Mouse (Mus musculus): Measurements from ENCODE around the gene Zfp580. TPM values are rescaled to one million over a fixed set of nuclear protein-coding genes. Genes with fewer than 3 reads are reported as not detected.

Gene Zfp580
- polyA plus RNA-seq, 1 experiment from 2014 or later: 41.2 TPM

DNA sequence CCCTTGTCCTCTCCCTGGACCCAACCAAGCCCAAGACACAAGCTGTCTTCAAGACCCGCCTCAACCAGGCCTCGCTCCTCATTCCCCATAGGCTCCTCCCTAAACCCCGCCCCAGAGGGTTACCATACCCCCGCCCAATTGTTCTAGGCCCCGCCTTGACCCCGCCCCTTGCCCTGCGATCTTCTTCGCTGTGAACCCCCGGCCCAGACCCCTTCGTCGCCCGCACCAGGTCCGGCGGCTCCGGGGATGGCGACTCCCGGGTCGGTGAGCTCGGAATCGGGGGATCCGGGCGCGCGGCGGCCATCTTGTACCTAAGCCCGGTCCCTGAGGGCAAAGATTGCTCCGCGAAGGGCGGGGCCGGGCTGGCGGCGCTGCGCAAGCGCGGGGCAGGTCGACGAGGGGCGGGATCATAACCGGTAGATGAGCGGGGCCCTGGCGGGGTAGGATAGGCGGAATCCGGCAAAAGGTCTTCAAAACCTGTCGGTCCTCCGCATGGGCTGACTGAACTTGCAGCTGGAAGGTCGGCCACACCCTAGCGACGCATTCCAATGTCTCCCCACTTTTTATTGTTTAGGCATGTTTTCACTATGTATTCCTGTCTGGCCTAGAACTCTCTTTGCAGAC lies 13.1 kb upstream of the Zfp580 start, which contains the start of gene Zfp784:
Zfp784 (minus strand) TSS at position 338 of the 624 bp plus-strand sequence.
- WGBS: under 1% methylated on average over 48 of the region's 48 CpGs
- Histone ChIP-seq H3K36me3 (peaks cover 49% of the 10 kb centered on the region), H3K9me3 (replicated peaks) (peaks cover 7% of the 10 kb centered on the region; the same call in 1 of the 2 replicates), H3K27me3 (ENCODE audit: low read depth, poor library complexity, severe bottlenecking) (no peaks in the 10 kb centered on the region), H3K4me1 (peaks cover 21% of the 10 kb centered on the region), H3K4me3 (peak within 1 kb of the TSS; percentile 64), H3K27ac (replicated peaks) (peak within 1 kb of the TSS; percentile 94)
- peak; percentile 93 for DNase-seq (ENCODE audit: low spot score)

DNA sequence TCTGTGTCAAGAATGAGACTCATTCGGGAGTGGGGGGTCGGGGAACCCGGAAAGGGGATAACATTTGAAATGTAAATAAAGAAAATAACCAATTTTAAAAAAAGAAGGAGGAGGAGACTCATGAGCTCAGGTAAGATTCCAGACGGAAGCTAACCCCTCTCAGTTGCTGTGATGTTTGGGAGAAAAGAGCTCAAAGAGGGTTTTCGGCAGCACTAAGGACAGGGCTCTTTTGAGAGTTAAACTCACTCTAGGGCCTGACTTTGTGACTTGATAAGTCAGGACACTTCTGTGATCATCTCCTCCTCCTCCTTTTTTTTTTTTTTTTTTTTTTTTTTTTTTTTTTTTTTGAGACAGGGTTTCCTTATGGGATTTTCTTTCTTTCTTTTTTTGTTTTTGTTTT lies 12.4 kb upstream of the Zfp580 start:
- Histone ChIP-seq H3K27ac (replicated peaks) (peak overlapping the region; percentile 94), H3K36me3 (peaks cover 42% of the 10 kb centered on the region), H3K4me1 (peaks cover 21% of the 10 kb centered on the region), H3K9me3 (replicated peaks) (peaks cover 7% of the 10 kb centered on the region; the same call in 1 of the 2 replicates), H3K27me3 (ENCODE audit: low read depth, poor library complexity, severe bottlenecking) (no peaks in the 10 kb centered on the region), H3K4me3 (peak overlapping the region; percentile 64)
- DNase-seq (ENCODE audit: low spot score): no peak
- WGBS: 46% methylated on average over 5 of the region's 5 CpGs

DNA sequence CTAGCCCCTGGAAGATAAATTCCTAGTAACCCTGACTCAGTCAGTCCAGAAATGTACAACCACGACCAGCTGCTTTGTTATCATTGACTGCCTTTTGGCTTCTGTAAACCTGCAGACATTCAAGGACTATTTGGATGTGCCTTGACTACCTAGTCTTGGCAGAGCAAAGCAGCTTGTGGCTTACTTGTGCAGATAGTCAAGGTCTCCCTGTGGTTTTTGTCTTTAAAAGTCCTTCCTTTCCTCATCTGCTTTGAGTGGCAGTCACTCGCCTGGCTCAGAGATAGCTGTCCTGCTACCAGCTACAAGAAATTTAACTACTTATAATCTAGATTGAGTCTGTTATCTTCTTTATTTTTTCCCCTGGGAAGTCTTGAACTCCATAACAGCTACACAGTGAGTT lies 6.4 kb upstream of the Zfp580 start:
- H3K4me1 ChIP-seq: no peaks in the 10 kb centered on the region
- WGBS: 75% methylated on average over 2 of the region's 2 CpGs
- no peaks in the 10 kb centered on the region for H3K9me3 ChIP-seq (replicated peaks)
- peaks cover 16% of the 10 kb centered on the region for H3K36me3 ChIP-seq
- DNase-seq (ENCODE audit: low spot score): no peak
- no peak overlapping the region for H3K4me3 ChIP-seq
- no peak overlapping the region for H3K27ac ChIP-seq (replicated peaks)
- H3K27me3 ChIP-seq (ENCODE audit: low read depth, poor library complexity, severe bottlenecking): 0 out of 2 replicates have a peak, but pooled peaks cover 3% of the 10 kb centered on the region

DNA sequence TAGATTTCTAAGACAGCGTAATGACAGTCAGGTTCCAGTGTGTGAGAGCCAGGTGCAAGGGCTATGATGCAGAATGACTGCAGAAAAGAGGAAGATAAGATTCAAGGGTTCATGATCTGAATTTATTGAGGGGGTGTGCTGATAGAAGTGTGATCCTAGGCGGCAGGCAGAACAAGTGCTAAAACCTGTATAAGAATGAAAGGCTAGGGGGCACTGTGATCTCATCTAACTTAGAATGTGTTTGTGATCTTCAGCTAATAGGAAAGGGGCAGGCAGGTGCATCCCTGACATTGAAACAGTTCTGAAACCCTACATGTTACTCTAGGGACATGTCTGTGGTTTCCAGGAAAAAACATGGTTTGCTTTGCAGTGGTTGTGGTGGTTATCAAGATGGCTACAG lies 5.2 kb upstream of the Zfp580 start:
- H3K27me3 ChIP-seq (ENCODE audit: low read depth, poor library complexity, severe bottlenecking): peaks cover 9% of the 10 kb centered on the region
- H3K9me3 ChIP-seq (replicated peaks): no peaks in the 10 kb centered on the region
- no peak for DNase-seq (ENCODE audit: low spot score)
- 77% methylated on average over 2 of the region's 2 CpGs for whole genome bisulfite sequencing
- H3K4me1 ChIP-seq: peaks cover 9% of the 10 kb centered on the region
- peaks cover 6% of the 10 kb centered on the region for H3K36me3 ChIP-seq
- H3K27ac ChIP-seq (replicated peaks): no peak overlapping the region
- H3K4me3 ChIP-seq: no peak overlapping the region

DNA sequence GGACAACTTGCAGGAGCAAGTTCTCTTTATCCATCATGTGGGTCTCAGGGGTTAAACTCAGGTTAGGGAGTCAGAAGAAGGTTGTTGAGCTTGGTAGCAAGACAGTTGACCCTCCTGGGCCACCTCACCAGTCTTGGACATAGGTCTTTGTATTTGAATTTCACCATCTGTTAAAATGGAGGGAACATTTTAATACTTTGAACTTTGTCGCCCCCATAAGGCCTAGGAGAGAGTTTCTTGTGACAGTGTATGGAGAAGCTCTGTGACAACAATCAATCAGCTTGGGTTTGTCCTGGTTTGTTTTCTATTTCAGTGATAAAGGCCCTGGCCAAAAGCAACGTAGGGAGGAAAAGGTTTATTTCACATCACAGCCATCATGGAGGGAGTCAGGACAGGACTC lies 4.0 kb upstream of the Zfp580 start:
- 36% methylated on average over 2 of the region's 2 CpGs for WGBS

DNA sequence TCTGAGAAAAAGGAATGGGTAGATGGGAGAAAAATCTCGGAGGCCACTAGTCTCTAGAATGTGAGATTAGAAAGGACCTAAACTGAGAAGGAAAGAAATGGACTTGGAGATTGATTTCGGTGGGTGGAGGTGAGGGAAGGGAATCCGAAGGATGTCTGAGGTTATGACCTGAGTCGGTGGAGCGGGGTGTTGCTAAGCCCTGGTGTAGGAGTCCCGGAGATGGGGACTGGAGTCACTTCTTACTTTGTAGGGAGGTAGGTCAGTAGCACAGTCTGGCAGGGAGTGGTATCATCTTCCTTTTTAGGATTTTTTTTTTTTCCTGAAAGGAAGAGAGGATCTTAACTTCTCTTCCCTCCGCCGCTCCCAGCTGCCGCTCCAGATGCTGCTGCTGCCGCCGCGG lies 1.1 kb downstream of the Zfp580 start:
- Histone ChIP-seq H3K27ac (replicated peaks) (0 out of 2 replicates have a peak overlapping the region, but pooled peaks have one; percentile 23), H3K4me1 (peaks cover 52% of the 10 kb centered on the region), H3K9me3 (replicated peaks) (no peaks in the 10 kb centered on the region), H3K4me3 (peak overlapping the region; percentile 88), H3K36me3 (no peaks in the 10 kb centered on the region), H3K27me3 (ENCODE audit: low read depth, poor library complexity, severe bottlenecking) (peaks cover 68% of the 10 kb centered on the region)
- WGBS: 3% methylated on average over 12 of the region's 12 CpGs
- DNase-seq (ENCODE audit: low spot score): no peak

More for the DNA sequence above, 4.0 kb upstream of the Zfp580 start:
- Histone ChIP-seq H3K27ac (replicated peaks) (no peak overlapping the region), H3K36me3 (no peaks in the 10 kb centered on the region), H3K4me1 (peaks cover 18% of the 10 kb centered on the region), H3K27me3 (ENCODE audit: low read depth, poor library complexity, severe bottlenecking) (peaks cover 17% of the 10 kb centered on the region), H3K9me3 (replicated peaks) (no peaks in the 10 kb centered on the region), H3K4me3 (no peak overlapping the region)
- DNase-seq (ENCODE audit: low spot score): no peak

DNA sequence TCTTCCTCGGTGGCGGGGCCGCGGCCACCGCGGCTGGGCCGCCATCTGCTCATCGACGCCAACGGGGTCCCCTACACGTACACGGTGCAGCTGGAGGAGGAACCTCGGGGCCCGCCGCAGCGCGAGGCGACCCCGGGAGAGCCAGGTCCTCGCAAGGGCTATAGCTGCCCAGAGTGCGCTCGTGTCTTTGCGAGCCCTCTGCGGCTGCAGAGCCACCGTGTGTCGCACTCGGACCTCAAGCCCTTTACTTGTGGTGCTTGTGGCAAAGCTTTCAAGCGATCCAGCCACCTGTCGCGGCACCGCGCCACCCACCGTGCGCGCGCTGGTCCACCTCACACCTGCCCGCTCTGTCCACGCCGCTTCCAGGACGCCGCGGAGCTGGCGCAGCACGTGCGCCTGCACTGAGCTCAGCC lies 1.6 kb downstream of the Zfp580 start:
- Histone ChIP-seq H3K4me3 (peak overlapping the region; percentile 88), H3K9me3 (replicated peaks) (no peaks in the 10 kb centered on the region), H3K27ac (replicated peaks) (peak overlapping the region; percentile 23; the same call in 1 of the 2 replicates), H3K4me1 (peaks cover 56% of the 10 kb centered on the region), H3K36me3 (no peaks in the 10 kb centered on the region), H3K27me3 (ENCODE audit: low read depth, poor library complexity, severe bottlenecking) (peaks cover 73% of the 10 kb centered on the region)
- peak; percentile 39 for DNase-seq (ENCODE audit: low spot score)
- whole genome bisulfite sequencing: 4% methylated on average over 44 of the region's 45 CpGs

DNA sequence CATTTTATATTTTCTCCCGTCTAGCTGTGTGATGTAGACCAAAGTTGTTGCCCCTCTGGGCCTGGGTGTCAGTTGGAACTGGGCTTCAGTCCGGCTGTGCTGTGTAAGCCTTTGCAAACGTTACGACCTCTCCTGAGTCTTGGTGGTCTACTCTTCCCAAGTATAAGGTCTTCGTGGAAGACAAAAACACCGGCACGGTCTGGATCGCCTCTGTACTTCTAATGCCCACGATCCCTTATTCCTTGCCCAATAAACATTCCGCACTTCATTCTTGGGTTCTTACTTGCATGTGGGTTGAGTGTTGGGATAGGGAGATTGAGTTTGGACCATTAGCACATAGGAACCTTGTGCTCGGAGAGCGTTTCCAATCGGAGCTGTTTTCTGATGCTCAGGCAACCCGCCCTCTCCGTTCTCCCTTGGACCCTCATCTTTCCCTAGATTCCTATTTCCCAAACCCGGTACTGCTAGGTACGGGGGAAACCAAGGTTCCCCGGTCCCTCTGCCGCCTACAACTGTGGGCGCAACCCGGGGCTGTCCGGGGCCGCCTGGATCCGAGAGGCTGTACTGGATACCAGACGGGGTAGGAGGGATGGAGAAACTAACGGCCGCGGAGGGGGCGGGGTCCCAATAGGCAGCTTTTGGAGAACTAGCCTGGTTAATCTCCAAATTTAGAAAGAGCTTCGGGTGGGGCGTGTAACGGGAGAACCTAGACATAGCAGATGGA lies 2.3 kb downstream of the Zfp580 start:
- 8% methylated on average over 32 of the region's 32 CpGs for WGBS
- H3K9me3 ChIP-seq (replicated peaks): no peaks in the 10 kb centered on the region

DNA sequence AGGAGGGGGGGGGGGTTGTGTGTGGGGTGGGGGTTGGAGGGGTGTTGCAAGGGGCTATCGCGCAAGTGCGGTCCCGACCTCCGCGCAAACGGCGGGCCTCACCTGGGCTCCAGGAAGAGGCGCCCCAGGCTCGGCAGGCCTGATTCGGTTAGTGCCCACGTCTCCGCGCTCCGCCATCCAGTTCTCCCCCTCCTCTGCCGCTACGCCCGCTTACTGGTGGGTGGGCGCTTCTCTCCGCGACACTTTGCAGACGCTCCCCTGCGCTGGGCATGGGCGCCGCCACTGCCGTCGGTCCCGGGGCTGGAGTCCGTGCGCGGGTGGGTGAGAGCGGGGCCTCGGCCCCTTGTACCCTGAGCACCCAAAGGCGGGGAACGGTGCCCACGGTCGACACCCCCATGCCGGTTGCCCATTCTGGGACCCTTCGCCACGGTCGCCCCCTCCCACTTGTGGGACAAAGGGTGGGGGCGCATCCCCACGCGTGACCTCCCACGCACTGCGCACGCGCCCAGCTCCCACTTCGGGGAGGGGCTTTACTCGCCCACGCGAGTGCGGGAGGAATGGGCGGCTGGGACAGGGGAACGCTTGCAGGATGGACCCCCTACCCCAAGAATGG lies 5.4 kb downstream of the Zfp580 start:
- no peaks in the 10 kb centered on the region for H3K9me3 ChIP-seq (replicated peaks)
- H3K36me3 ChIP-seq: no peaks in the 10 kb centered on the region
- H3K27ac ChIP-seq (replicated peaks): peak overlapping the region; percentile 77
- DNase-seq (ENCODE audit: low spot score): peak; percentile 38
- H3K4me1 ChIP-seq: peaks cover 59% of the 10 kb centered on the region
- H3K27me3 ChIP-seq (ENCODE audit: low read depth, poor library complexity, severe bottlenecking): peaks cover 79% of the 10 kb centered on the region
- peak overlapping the region; percentile 58 for H3K4me3 ChIP-seq
- WGBS: 3% methylated on average over 55 of the region's 55 CpGs

More for the DNA sequence above, 2.3 kb downstream of the Zfp580 start:
- DNase-seq (ENCODE audit: low spot score): peak; percentile 45
- peak overlapping the region; percentile 88 for H3K4me3 ChIP-seq
- no peak overlapping the region for H3K27ac ChIP-seq (replicated peaks)
- H3K27me3 ChIP-seq (ENCODE audit: low read depth, poor library complexity, severe bottlenecking): peaks cover 80% of the 10 kb centered on the region
- peaks cover 56% of the 10 kb centered on the region for H3K4me1 ChIP-seq
- no peaks in the 10 kb centered on the region for H3K36me3 ChIP-seq

DNA sequence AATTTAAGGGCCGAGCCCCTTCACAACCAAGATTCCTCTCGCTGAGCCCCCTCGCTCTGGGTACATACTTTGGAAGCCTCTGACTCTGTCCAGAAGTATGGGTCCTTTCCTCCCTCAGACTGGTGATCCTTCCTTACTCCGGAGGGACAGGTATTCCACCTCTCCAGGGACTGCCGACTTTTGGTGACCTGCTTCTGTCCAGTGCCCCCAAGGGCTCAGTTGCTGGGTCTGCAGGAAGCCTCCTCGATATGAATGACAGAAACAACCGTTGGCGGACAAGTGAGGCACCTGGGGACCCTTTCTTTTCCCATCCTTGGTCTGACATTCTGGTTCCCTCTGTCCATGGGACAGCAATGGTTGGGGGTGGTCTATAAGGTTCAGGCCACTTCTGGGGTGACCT lies 6.0 kb downstream of the Zfp580 start:
- WGBS: 33% methylated on average over 8 of the region's 8 CpGs
- Histone ChIP-seq H3K4me1 (peaks cover 53% of the 10 kb centered on the region), H3K36me3 (no peaks in the 10 kb centered on the region), H3K4me3 (peak overlapping the region; percentile 58), H3K9me3 (replicated peaks) (no peaks in the 10 kb centered on the region), H3K27ac (replicated peaks) (no peak overlapping the region), H3K27me3 (ENCODE audit: low read depth, poor library complexity, severe bottlenecking) (peaks cover 73% of the 10 kb centered on the region)
- DNase-seq (ENCODE audit: low spot score): no peak

DNA sequence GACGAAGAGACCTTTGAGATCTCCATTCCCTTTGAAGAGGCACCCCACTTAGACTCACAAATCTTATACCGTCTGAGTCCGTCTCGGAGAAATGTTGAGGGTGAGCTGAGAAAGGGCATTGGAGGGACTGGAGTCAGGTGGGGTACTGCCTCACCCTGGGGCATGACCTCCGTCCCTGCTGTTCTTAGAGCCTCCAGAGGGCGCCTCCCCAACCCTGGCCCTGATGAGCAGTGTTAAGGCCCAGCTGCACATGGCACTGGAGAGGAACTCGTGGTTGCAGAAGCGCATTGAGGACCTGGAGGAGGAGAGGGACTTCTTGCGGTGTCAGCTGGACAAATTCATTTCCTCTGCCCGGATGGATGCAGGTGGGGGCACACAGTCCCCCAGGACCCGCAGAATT lies 6.5 kb downstream of the Zfp580 start:
- Histone ChIP-seq H3K4me1 (peaks cover 49% of the 10 kb centered on the region), H3K4me3 (no peak overlapping the region; the same call in 1 of the 2 replicates), H3K27me3 (ENCODE audit: low read depth, poor library complexity, severe bottlenecking) (peaks cover 68% of the 10 kb centered on the region), H3K27ac (replicated peaks) (no peak overlapping the region), H3K9me3 (replicated peaks) (no peaks in the 10 kb centered on the region), H3K36me3 (no peaks in the 10 kb centered on the region)
- 29% methylated on average over 11 of the region's 11 CpGs for WGBS
- no peak for DNase-seq (ENCODE audit: low spot score)

DNA sequence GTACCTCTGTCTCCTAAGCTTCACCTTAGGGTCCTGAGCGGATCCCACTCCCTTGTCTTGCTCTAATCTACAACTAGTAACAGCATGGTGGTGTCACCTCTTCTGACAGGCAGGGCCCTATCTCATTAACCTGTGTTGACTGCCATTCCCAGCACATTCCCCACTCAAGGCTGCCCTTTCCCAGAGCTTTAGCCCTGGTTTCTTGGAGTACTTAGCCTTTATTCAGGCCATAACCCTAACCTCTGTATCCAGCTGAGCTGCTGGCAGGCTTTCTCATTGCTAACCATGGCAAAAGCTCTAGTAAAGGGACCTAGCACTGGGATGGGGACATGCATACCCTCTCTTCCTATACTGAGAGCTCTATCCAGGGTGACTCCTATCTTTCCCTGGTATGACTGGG lies 7.3 kb downstream of the Zfp580 start:
- Histone ChIP-seq H3K27me3 (ENCODE audit: low read depth, poor library complexity, severe bottlenecking) (peaks cover 60% of the 10 kb centered on the region), H3K36me3 (no peaks in the 10 kb centered on the region), H3K4me3 (no peak overlapping the region), H3K9me3 (replicated peaks) (no peaks in the 10 kb centered on the region), H3K4me1 (peaks cover 45% of the 10 kb centered on the region), H3K27ac (replicated peaks) (no peak overlapping the region)
- 76% methylated on average over 1 of the region's 1 CpGs for WGBS
- no peak for DNase-seq (ENCODE audit: low spot score)
